Mouse (Mus musculus) heart, adult 8-10 months (tissue): ENCODE data around the gene Grid1. TPM values are rescaled to one million over a fixed set of nuclear protein-coding genes. Genes with fewer than 3 reads are reported as not detected.

Source experiments
- DNase-seq: peaks from one replicate; pipeline ENCODE4 v3.0.0; 2022; ENCODE audit warnings: low spot score
- total RNA-seq, 4 experiments: library from RNA; stranded (reverse); gene quantifications; 2 replicates each; pipeline ENCODE4 v1.2.4; 2022

The Grid1 gene
- total RNA-seq = under 1 TPM in 1 of 4 experiments, not detected in 3; 0.22 TPM

GRCm38 (mm10) chr14:34819919-34820652 is at the start of gene Grid1:
Gene Grid1, plus strand, starts transcription at chr14:34820108.
- DNase-seq = no peak

DNA sequence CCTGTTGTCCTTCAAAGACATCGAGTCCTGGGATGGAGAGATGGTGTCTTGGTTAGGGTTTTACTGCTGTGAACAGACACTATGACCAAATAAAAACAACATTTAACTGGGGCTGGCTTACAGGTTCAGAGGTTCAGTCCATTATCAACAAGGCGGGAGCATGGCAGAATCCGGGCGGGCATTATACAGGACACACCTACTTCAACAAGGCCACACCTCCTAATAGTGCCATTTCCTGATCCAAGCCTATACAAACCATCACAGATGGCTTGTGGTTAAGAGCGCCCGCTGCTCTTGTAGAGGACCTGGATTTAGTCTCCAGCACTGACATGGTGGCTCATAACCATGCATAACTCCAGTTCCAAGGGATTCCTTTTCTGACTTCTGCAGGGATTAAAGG is 49.4 kb upstream of the Grid1 start:
- no peak for DNase-seq

GRCm38 (mm10) chr14:34771601-34772000 is 48.3 kb upstream of the Grid1 start:
- no peak for DNase-seq

- DNase-seq = no peak
These were observed 47.8 kb upstream of the Grid1 start for GRCm38 (mm10) chr14:34772132-34772531.

DNA sequence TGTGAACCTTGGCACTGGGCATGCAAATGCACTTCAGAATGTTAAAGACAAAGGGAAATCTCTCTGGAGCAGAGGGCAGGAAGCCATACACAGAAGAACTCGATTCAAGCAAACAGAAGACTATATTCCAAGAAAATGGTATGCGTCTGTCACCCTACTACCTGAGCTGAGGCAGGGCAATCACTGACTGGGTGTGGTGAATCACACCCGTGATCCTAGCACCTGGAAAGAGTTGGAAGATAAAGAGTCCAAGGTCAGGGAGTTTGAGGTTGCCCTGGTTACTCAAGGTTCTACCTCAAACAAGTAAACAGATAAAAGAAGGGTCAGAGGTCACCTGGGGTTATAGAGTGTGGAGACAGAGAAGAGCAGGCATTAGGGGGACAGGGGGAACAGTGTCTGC is 46.2 kb upstream of the Grid1 start:
- no peak for DNase-seq

GRCm38 (mm10) chr14:34774231-34774630 is 45.7 kb upstream of the Grid1 start:
- DNase-seq = no peak

DNA sequence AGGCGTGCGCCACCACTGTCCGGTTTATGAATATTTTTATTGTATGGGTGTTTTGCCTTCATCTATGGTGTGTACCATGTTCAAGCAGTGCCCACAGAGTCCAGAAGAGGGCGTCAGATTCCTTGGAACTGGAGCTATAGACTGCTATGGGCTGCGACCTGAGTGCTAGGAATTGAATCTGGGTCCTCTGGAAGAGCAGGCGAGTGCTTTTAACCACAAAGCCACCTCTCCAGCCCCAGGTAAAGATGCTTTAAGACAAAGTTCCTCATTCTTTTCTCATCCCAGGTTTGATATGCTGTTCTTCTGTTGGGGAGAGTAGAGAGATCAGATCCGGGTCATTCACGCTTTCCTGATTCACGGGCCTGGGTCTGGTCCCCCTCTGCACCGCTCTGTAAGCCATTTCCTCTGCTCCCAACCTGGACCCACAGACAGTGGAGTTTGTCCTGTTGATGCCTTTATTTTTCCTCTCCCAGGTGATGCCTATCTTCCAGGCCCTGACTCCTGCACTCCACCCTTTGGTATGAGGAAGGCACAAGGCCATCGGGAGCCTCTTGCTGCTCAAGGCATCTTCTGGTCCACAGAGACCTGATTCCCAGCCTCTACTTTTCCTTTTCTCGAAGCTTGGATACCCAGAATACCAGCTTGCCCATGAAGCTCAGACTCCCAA is 43.1 kb upstream of the Grid1 start:
- DNase-seq = no peak

DNA sequence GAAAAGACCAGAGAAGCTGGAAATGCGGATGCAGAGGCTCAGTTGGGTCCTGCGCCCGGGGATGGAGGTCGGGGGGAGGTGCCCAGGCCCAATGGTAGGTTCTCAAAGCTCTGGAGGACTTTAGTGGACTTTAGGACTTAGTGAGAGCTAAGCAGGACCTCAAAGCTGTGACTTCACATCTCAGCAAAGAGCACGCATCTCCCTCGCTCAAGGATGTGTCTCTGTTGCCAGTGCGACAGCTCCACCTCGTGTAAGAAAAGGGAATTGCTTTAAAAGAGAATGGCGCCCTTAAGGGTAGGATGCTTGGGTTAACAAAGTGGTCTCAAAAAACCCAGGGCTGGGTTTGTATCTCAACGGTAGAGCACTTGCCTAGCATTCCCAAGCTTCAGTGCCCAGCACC is 42.1 kb upstream of the Grid1 start:
- DNase-seq = peak; percentile 20

DNA sequence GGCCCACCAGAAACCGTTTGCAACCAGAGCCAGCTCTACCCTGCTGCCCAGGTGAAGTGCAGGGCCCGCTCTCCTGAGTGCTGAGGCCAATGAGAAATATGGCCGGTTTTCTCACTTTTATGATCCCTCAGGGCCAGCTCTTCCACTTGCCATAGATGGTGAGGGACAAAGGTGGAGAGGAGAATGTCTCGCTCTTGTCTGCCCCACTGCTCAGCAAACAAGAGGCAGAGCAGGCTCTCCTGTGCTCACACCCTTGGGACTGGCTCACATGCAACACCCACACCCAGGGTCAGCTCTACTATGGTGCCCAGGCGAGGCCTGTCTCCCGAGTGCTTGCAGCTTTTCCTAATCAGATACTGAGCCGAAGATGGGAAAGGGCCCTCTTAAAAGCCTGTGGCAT is 41.1 kb upstream of the Grid1 start:
- DNase-seq = no peak

GRCm38 (mm10) chr14:34793406-34794037 is 26.4 kb upstream of the Grid1 start:
- DNase-seq = no peak

DNA sequence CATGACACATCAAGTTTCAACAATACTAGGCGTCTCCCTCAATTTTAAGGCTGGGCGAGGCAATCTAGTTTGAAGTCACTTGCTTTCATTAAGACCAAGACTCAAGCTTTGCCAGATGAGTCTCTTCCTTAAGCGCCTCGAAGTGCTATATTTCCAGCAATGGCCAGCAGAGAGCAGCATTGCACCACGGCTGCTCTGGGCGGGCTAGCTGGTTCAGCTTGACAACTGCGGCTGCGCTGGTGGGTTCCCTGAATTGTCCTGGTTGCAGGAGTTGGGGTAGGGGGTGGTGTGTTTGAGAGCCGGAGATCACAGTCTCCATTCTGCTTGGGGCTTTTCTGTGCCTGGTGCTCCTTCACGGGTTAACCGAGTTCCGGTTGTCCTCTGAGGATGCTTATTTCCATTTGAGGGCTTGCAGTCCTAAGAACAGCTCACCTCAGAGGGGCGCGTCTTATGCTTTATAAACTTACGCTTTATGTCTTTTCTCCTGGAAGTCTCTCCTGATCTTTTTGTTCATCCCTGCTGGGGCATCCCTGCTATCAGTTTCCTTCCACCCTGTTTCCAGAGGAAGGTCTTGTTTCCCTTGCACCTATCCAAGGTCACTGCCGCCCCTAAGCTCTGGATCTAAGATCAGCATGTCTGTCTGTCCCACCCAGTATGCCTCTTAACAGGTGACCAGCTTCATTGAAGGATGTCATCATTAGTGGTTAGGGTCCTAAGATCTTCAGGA is 9.0 kb upstream of the Grid1 start:
- DNase-seq = peak; percentile 30

- no peak for DNase-seq
These were observed 8.5 kb upstream of the Grid1 start for GRCm38 (mm10) chr14:34811490-34811808.

- DNase-seq = no peak
These were observed 3.6 kb upstream of the Grid1 start for GRCm38 (mm10) chr14:34816301-34816700.

GRCm38 (mm10) chr14:34818387-34818980 is 1.4 kb upstream of the Grid1 start:
- DNase-seq = no peak

- DNase-seq = no peak
These were observed 588 bp upstream of the Grid1 start for GRCm38 (mm10) chr14:34819121-34819918.

DNA sequence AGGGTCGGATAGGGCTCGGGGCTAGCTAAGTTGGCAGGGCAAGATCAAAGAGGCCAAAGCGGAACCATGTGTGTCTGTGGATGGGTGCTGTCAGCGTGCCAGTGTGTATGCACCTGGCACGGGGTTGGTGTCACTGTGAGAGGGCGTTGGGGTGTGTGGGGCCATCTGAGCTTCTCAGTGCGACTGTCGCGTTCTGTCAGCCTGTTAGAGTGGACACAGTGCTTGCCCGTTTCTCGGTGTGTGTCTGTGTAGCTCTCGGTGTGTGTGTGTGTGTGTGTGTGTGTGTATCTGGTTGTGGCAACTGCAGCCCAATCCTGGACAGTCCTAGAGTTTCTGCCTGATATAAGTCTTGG is 721 bp downstream of the Grid1 start:
- DNase-seq = no peak

- DNase-seq = no peak
These were observed 1.4 kb downstream of the Grid1 start for GRCm38 (mm10) chr14:34821131-34821790.

- no peak for DNase-seq
These were observed 3.2 kb downstream of the Grid1 start for GRCm38 (mm10) chr14:34823136-34823535.

DNA sequence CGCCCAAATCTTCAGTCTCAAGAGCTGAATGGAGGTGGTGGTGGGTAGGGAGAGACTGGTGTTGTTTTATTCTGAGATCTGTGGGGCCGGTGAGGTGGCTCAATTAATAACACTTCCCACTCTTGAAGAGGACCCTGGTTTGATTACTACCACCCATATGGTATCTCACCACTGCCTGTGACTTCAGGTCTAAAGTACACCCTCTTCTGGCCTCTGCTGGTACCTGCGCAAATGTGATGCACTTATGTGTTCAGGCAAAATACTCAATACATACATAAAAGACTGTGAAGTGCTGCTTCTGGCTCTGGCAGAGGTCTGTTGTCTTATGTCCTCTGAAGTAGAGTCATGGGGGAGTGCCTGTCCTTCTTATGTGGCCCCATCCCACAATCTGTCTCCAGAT is 4.3 kb downstream of the Grid1 start:
- no peak for DNase-seq

GRCm38 (mm10) chr14:34825902-34826301 is 6.0 kb downstream of the Grid1 start:
- DNase-seq = no peak

- no peak for DNase-seq
These were observed 9.9 kb downstream of the Grid1 start for GRCm38 (mm10) chr14:34829831-34830230.
